ENCODE assay signal across 17 mouse cellular contexts in genomic region chr15:90298566-90298965, GRCm38 (mm10).
A peak's percentile ranks its signal among the peaks of the same experiment; 100 is the strongest.
DNase-seq lines count a peak whose midpoint lies in the region; ATAC-seq and TF ChIP-seq lines count a peak whose summit lies in the region.
"Had no signal": no experiment of that assay in that cellular context is flagged by ENCODE, and none has a peak within 500 bp of the region (broad histone marks: within the 10 kb centered on the region; RNA-seq: fewer than 3 reads in every experiment).

No protein-coding gene starts in this region.

- no peak for TF ChIP-seq POLR2A in brain, embryonic 14.5 days (IDR thresholded peaks at IDR 0.05; ENCODE audit: borderline replicate concordance, extremely low read depth, insufficient read depth, insufficient read length, poor library complexity, severe bottlenecking)

- ATAC-seq in midbrain, embryonic 11.5 days (ENCODE audit: low FRiP score): peak; percentile 84
- 0 out of 2 replicates have a peak, but pooled peaks have one; percentile 30 for ATAC-seq in midbrain, embryonic 13.5 days
- ATAC-seq in midbrain, embryonic 14.5 days (ENCODE audit: low FRiP score, low TSS enrichment): no peak
- ATAC-seq: forebrain, embryonic 14.5 days; forebrain, embryonic 16.5 days had no signal

- H3K9me3 ChIP-seq in midbrain, embryonic 11.5 days (ENCODE audit: control insufficient read depth, low read length): no peaks in the 10 kb centered on the region
- no peaks in the 10 kb centered on the region for H3K9me3 ChIP-seq in midbrain, embryonic 10.5 days (replicated peaks)
- no peaks in the 10 kb centered on the region for H3K9me3 ChIP-seq in midbrain, embryonic 13.5 days
- H3K9me3 ChIP-seq in midbrain, embryonic 14.5 days (ENCODE audit: control insufficient read depth, low read length): no peaks in the 10 kb centered on the region
- H3K9me3 ChIP-seq: embryonic facial prominence, embryonic 10.5 days; embryonic facial prominence, embryonic 12.5 days; forebrain, embryonic 12.5 days had no signal

- no peak for TF ChIP-seq CTCF in brain, embryonic 14.5 days (IDR thresholded peaks at IDR 0.05; ENCODE audit: borderline replicate concordance, extremely low read depth, insufficient read depth, insufficient read length)

- H3K27ac ChIP-seq in midbrain, embryonic 11.5 days (ENCODE audit: low read depth, low read length): no peak overlapping the region
- H3K27ac ChIP-seq in midbrain, embryonic 10.5 days (replicated peaks): no peak overlapping the region
- H3K27ac ChIP-seq in midbrain, embryonic 13.5 days: no peak overlapping the region
- H3K27ac ChIP-seq in midbrain, embryonic 14.5 days (replicated peaks; ENCODE audit: low read depth, low read length): no peak overlapping the region
- H3K27ac ChIP-seq: embryonic facial prominence, embryonic 10.5 days; embryonic facial prominence, embryonic 12.5 days; forebrain, embryonic 12.5 days had no signal

- H3K9ac ChIP-seq in midbrain, embryonic 11.5 days (ENCODE audit: low read length): no peak overlapping the region
- H3K9ac ChIP-seq in midbrain, embryonic 13.5 days (replicated peaks): no peak overlapping the region
- H3K9ac ChIP-seq in midbrain, embryonic 14.5 days (replicated peaks; ENCODE audit: low read length): no peak overlapping the region
- H3K9ac ChIP-seq: embryonic facial prominence, embryonic 12.5 days; forebrain, embryonic 12.5 days had no signal

- peak; percentile 79 for DNase-seq in midbrain, embryonic 11.5 days (ENCODE audit: low spot score, missing footprints)
- no peak for DNase-seq in midbrain, embryonic 10.5 days (ENCODE audit: low spot score)
- DNase-seq in midbrain, embryonic 14.5 days: no peak
- peak; percentile 25 for DNase-seq in brain, embryonic 14.5 days (ENCODE audit: low read depth)
- DNase-seq in urinary bladder, postnatal 36 days (ENCODE audit: low spot score in 2 of 2): no peak
- DNase-seq: adrenal gland, adult 2 months; adrenal gland, postnatal 10 days; adrenal gland, postnatal 25 days; cerebellum, adult 11-12 months; cerebellum, postnatal 10 days; cerebellum, postnatal 25 days had no signal

- H3K4me3 ChIP-seq in midbrain, embryonic 11.5 days (ENCODE audit: low read depth, low read length): no peak overlapping the region
- H3K4me3 ChIP-seq in midbrain, embryonic 10.5 days: no peak overlapping the region
- no peak overlapping the region for H3K4me3 ChIP-seq in midbrain, embryonic 13.5 days (replicated peaks)
- H3K4me3 ChIP-seq in midbrain, embryonic 14.5 days (replicated peaks; ENCODE audit: low read depth, low read length): no peak overlapping the region
- H3K4me3 ChIP-seq: embryonic facial prominence, embryonic 10.5 days; embryonic facial prominence, embryonic 12.5 days; forebrain, embryonic 12.5 days had no signal

- H3K4me2 ChIP-seq in midbrain, embryonic 11.5 days: no peak overlapping the region
- H3K4me2 ChIP-seq in midbrain, embryonic 13.5 days (replicated peaks): no peak overlapping the region
- H3K4me2 ChIP-seq in midbrain, embryonic 14.5 days (ENCODE audit: low read length): no peak overlapping the region
- H3K4me2 ChIP-seq: embryonic facial prominence, embryonic 12.5 days; forebrain, embryonic 12.5 days had no signal

- no peaks in the 10 kb centered on the region for H3K4me1 ChIP-seq in midbrain, embryonic 11.5 days (ENCODE audit: control insufficient read depth, insufficient read depth, low read length)
- peaks cover 17% of the 10 kb centered on the region for H3K4me1 ChIP-seq in midbrain, embryonic 10.5 days
- no peaks in the 10 kb centered on the region for H3K4me1 ChIP-seq in midbrain, embryonic 13.5 days (replicated peaks)
- no peaks in the 10 kb centered on the region for H3K4me1 ChIP-seq in midbrain, embryonic 14.5 days (ENCODE audit: control insufficient read depth, insufficient read depth, low read length)
- H3K4me1 ChIP-seq: embryonic facial prominence, embryonic 10.5 days; embryonic facial prominence, embryonic 12.5 days had no signal

- no peaks in the 10 kb centered on the region for H3K27me3 ChIP-seq in midbrain, embryonic 11.5 days (ENCODE audit: control insufficient read depth, insufficient read depth, low read length)
- no peaks in the 10 kb centered on the region for H3K27me3 ChIP-seq in midbrain, embryonic 10.5 days (ENCODE audit: low read depth, poor library complexity, severe bottlenecking)
- H3K27me3 ChIP-seq in midbrain, embryonic 13.5 days: no peaks in the 10 kb centered on the region
- no peaks in the 10 kb centered on the region for H3K27me3 ChIP-seq in midbrain, embryonic 14.5 days (ENCODE audit: control insufficient read depth, insufficient read depth, low read length)
- H3K27me3 ChIP-seq: embryonic facial prominence, embryonic 12.5 days had no signal

- no peaks in the 10 kb centered on the region for H3K36me3 ChIP-seq in midbrain, embryonic 11.5 days (ENCODE audit: control insufficient read depth, insufficient read depth, low read length)
- H3K36me3 ChIP-seq in midbrain, embryonic 10.5 days: no peaks in the 10 kb centered on the region
- no peaks in the 10 kb centered on the region for H3K36me3 ChIP-seq in midbrain, embryonic 13.5 days
- no peaks in the 10 kb centered on the region for H3K36me3 ChIP-seq in midbrain, embryonic 14.5 days (ENCODE audit: control insufficient read depth, insufficient read depth, low read length)
- H3K36me3 ChIP-seq: embryonic facial prominence, embryonic 10.5 days; embryonic facial prominence, embryonic 12.5 days; forebrain, embryonic 12.5 days had no signal

- WGBS in midbrain, embryonic 11.5 days: 38% methylated on average over 7 of the region's 7 CpGs
- 59% methylated on average over 7 of the region's 7 CpGs for WGBS in midbrain, embryonic 10.5 days
- WGBS in midbrain, embryonic 13.5 days: 31% methylated on average over 7 of the region's 7 CpGs
- WGBS in midbrain, embryonic 14.5 days: 28% methylated on average over 7 of the region's 7 CpGs

Comparison
In these comparisons a context has a peak if more than half of its experiments do, and no peak if none do; other contexts are left out.
1. DNase-seq: peak in midbrain, embryonic 11.5 days (single experiment) and brain, embryonic 14.5 days (single experiment); none in midbrain, embryonic 10.5 days (single experiment), midbrain, embryonic 14.5 days (single experiment) and urinary bladder, postnatal 36 days (0 of 2).